Mouse (Mus musculus) stomach, embryonic 16.5 days (tissue): Measurements from ENCODE around the gene Prx. TPM values are rescaled to one million over a fixed set of nuclear protein-coding genes. Genes with fewer than 3 reads are reported as not detected.

Source experiments
- ATAC-seq: fragments of 200-750 bp; cut with Nextera tagmentation; 2 replicates; pipeline ENCODE4 v1.8.0; 2017; ENCODE audit warnings: moderate number of reproducible peaks, moderate TSS enrichment; ENCODE audit not compliant: insufficient read depth, low FRiP score
- H3K27ac ChIP-seq: fragments of 300-500 bp; sonication (generic); 2 replicates; pipeline ENCODE4 v1.5.1; 2014; ENCODE audit warnings: low read length
- H3K27me3 ChIP-seq: fragments of 300-500 bp; sonication (generic); 2 replicates; pipeline ENCODE4 v1.6.1; 2014; ENCODE audit warnings: low read length, control low read depth, mixed read lengths; ENCODE audit not compliant: control insufficient read depth, insufficient read depth
- H3K36me3 ChIP-seq: fragments of 300-500 bp; sonication (generic); 2 replicates; pipeline ENCODE4 v1.6.1; 2014; ENCODE audit warnings: low read length; ENCODE audit not compliant: control insufficient read depth, insufficient read depth
- H3K4me1 ChIP-seq: fragments of 300-500 bp; sonication (generic); 2 replicates; pipeline ENCODE4 v1.6.1; 2014; ENCODE audit warnings: low read length, control low read depth, mixed read lengths; ENCODE audit not compliant: control insufficient read depth, insufficient read depth
- H3K4me2 ChIP-seq: fragments of 300-500 bp; sonication (generic); 2 replicates; pipeline ENCODE4 v1.6.1; 2014; ENCODE audit warnings: low read depth, low read length, mixed read lengths
- H3K4me3 ChIP-seq: fragments of 300-500 bp; sonication (generic); replicated peaks from 2 replicates; pipeline ENCODE4 v1.5.1; 2014; ENCODE audit warnings: mild to moderate bottlenecking, low read length
- H3K9ac ChIP-seq: fragments of 300-500 bp; sonication (generic); 2 replicates; pipeline ENCODE4 v1.6.1; 2014; ENCODE audit warnings: low read length
- H3K9me3 ChIP-seq: fragments of 300-500 bp; sonication (generic); replicated peaks from 2 replicates; pipeline ENCODE4 v1.6.1; 2016; ENCODE audit warnings: low read length, control low read depth; ENCODE audit not compliant: control insufficient read depth
- WGBS: fragments of 180-500 bp; shearing (Covaris S2); extraction: QIAGEN DNeasy Blood & Tissue Kit; methylation state at CpG from one replicate; pipeline ENCODE4 v1.1.7; 2014; 5-methylcytosine and 5-hydroxymethylcytosine counted together
- polyA plus RNA-seq: library from polyadenylated mRNA; unstranded; fragments of >200 nt; fragmentation: Nextera tagmentation; extraction: Ambion mirVana; gene quantifications from 2 replicates; pipeline ENCODE4 v1.2.1, GENCODE M21; 2015

Gene Prx
- polyA plus RNA-seq, 1 experiment from 2014 or later = 4.0 TPM

- Histone ChIP-seq H3K4me2 (no peak overlapping the region), H3K9ac (peak overlapping the region; percentile 31; the same call in 1 of the 2 replicates), H3K36me3 (no peaks in the 10 kb centered on the region), H3K27me3 (no peaks in the 10 kb centered on the region), H3K4me3 (no peak overlapping the region), H3K4me1 (peaks cover 4% of the 10 kb centered on the region; the same call in 1 of the 2 replicates), H3K9me3 (no peaks in the 10 kb centered on the region), H3K27ac (no peak overlapping the region)
- WGBS = 65% methylated on average over 6 of the region's 6 CpGs
- no peak for ATAC-seq
Observed at GRCm38 (mm10) chr7:27549597-27549996, 50.5 kb downstream of the Prx start.

DNA sequence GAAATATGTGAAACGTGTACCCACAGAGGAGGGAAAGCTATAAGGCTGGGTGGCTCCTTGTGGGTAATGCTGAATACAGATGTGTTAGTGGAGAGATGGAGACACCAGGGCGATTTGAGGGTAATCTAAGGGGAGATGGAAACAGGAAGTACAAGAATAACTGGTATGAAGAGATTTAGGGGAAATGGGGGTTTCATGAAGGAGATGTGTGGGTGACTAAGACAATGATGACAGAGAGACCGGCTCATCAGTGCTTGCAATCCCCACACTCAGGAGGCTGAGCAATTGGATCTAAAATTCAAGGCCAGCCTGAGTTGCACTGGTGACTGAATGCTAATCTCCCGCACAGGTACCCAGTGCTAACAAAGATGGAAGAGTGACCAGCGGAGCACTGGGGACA lies 52.9 kb downstream of the Prx start:
- Histone ChIP-seq H3K27ac (no peak overlapping the region), H3K27me3 (no peaks in the 10 kb centered on the region), H3K4me2 (peak overlapping the region; percentile 92), H3K4me3 (peak overlapping the region; percentile 95), H3K9me3 (no peaks in the 10 kb centered on the region), H3K9ac (peak overlapping the region; percentile 75), H3K4me1 (peaks cover 4% of the 10 kb centered on the region; the same call in 1 of the 2 replicates), H3K36me3 (no peaks in the 10 kb centered on the region)
- no peak for ATAC-seq
- 50% methylated on average over 5 of the region's 5 CpGs for WGBS

DNA sequence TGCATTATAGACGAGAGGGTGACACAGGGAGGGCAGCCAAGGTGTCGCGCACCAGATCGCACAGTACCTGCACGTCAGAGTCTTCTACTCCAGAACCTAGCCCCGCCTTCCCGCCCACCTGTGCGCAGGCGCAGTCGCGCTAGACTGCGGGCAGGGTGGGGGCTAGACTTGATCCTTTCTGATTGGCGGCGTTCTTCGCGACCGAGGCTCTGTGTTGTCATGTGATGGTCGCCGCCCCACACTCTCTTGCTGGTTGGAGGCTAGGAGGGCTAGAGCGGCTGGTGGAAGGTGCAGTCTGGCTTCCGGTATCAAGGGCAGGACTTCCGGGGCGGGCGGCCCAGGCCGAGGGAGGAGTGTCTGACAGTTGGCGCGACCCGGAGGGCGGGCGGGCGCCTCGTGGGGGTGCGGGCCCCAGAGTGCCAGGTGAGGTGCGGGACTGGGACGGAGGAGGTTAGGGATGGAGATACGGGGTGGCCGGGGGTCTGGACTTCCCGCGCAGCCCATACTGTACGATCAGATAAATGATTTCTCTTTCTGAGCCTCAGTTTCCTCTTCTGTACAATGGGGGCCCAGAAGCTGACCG lies 53.9 kb downstream of the Prx start, which contains the start of the genes Pld3 and 2310022A10Rik:
TSS of gene Pld3 (minus strand) at position 288 of the 583 bp plus-strand sequence.
TSS of gene 2310022A10Rik (plus strand) at position 303 of the 583 bp plus-strand sequence.
- H3K4me2 ChIP-seq = peak within 1 kb of the TSS; percentile 92
- H3K4me1 ChIP-seq = peaks cover 4% of the 10 kb centered on the region; the same call in 1 of the 2 replicates
- no peaks in the 10 kb centered on the region for H3K9me3 ChIP-seq
- H3K27ac ChIP-seq = peak within 1 kb of the TSS; percentile 64
- under 1% methylated on average over 41 of the region's 41 CpGs for WGBS
- no peaks in the 10 kb centered on the region for H3K27me3 ChIP-seq
- H3K9ac ChIP-seq = peak within 1 kb of the TSS; percentile 90
- ATAC-seq = peak; percentile 99
- H3K36me3 ChIP-seq = no peaks in the 10 kb centered on the region
- peak within 1 kb of the TSS; percentile 95 for H3K4me3 ChIP-seq

- H3K27ac ChIP-seq = no peak overlapping the region
- no peak for ATAC-seq
Observed at GRCm38 (mm10) chr7:27560291-27560887, 61.3 kb downstream of the Prx start.

DNA sequence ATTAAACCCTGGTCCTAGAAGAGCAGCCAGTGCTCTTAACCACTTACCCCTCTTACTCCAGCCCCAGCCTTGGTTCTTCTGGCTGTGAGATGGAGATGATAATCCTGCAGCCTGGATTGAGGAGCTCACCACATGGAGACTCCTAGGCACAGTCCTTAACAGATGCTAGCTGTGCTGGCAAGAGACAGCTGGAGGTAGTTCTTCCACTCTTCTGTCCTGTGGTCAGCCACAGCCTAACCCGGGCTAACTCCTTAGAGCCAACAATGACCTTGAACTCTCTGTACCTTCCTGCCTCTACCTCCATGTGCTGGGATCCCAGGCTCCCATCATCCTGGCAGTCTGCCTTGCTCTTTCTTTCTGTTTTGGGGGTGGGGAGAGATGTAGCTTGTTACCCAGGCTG lies 61.9 kb downstream of the Prx start:
- Histone ChIP-seq H3K36me3 (peaks cover 3% of the 10 kb centered on the region; the same call in 1 of the 2 replicates), H3K9me3 (no peaks in the 10 kb centered on the region), H3K4me3 (no peak overlapping the region), H3K27ac (no peak overlapping the region), H3K27me3 (no peaks in the 10 kb centered on the region), H3K4me2 (no peak overlapping the region), H3K4me1 (no peaks in the 10 kb centered on the region), H3K9ac (no peak overlapping the region)
- WGBS = 53% methylated on average over 1 of the region's 1 CpGs
- ATAC-seq = no peak

More at GRCm38 (mm10) chr7:27560291-27560887, 61.3 kb downstream of the Prx start:
- Histone ChIP-seq H3K9ac (no peak overlapping the region), H3K4me3 (no peak overlapping the region), H3K4me1 (no peaks in the 10 kb centered on the region), H3K36me3 (peaks cover 3% of the 10 kb centered on the region; the same call in 1 of the 2 replicates), H3K27me3 (no peaks in the 10 kb centered on the region), H3K9me3 (no peaks in the 10 kb centered on the region), H3K4me2 (no peak overlapping the region)
- 52% methylated on average over 8 of the region's 8 CpGs for WGBS

Other genes with a start within 250 kb of the Prx start
- gene Numbl, start 240.9 kb upstream of the Prx start, polyA plus RNA-seq = 13.7 and 15.8 TPM in 2 replicates
- gene Ltbp4, start 161.6 kb upstream of the Prx start, polyA plus RNA-seq = 170 and 202 TPM in 2 replicates
- gene Shkbp1, start 143.3 kb upstream of the Prx start, polyA plus RNA-seq = 41.0 and 41.7 TPM in 2 replicates
- 3.0 TPM in 1 of 2 replicates, not detected in the other for gene Gm20479, start 141.9 kb upstream of the Prx start, polyA plus RNA-seq
- gene Sptbn4, start 51.6 kb upstream of the Prx start, polyA plus RNA-seq = 0.50 and 0.57 TPM in 2 replicates
- 112 and 113 TPM in 2 replicates for gene Blvrb, start 51.3 kb upstream of the Prx start, polyA plus RNA-seq
- gene Sertad3, start 25.6 kb upstream of the Prx start, polyA plus RNA-seq = 38.1 and 39.4 TPM in 2 replicates
- 42.0 and 45.9 TPM in 2 replicates for gene Sertad1, start 12.4 kb upstream of the Prx start, polyA plus RNA-seq
- gene Hipk4, start 23.9 kb downstream of the Prx start, polyA plus RNA-seq = 0.35 and 0.79 TPM in 2 replicates
- 93.5 and 107 TPM in 2 replicates for gene Pld3, start 53.9 kb downstream of the Prx start, polyA plus RNA-seq
- 23.0 and 25.6 TPM in 2 replicates for gene 2310022A10Rik, start 53.9 kb downstream of the Prx start, polyA plus RNA-seq
- 79.0 and 84.6 TPM in 2 replicates for gene Akt2, start 92.2 kb downstream of the Prx start, polyA plus RNA-seq
- gene Ttc9b, start 154.6 kb downstream of the Prx start, polyA plus RNA-seq = 0.94 and 1.3 TPM in 2 replicates
- gene Map3k10, start 175.3 kb downstream of the Prx start, polyA plus RNA-seq = 2.7 and 4.1 TPM in 2 replicates
- gene Zfp607b, start 190.0 kb downstream of the Prx start, polyA plus RNA-seq = 2.5 and 4.1 TPM in 2 replicates
- 27.8 and 28.2 TPM in 2 replicates for gene Zfp60, start 232.1 kb downstream of the Prx start, polyA plus RNA-seq